Mouse (Mus musculus) ovary, adult 18-20 months (tissue): Measurements from ENCODE around the gene Pld2.
"Not testable (repeated sequence)": the region's sequence is repeated elsewhere in the genome, so short reads cannot be mapped to it uniquely, and the experiment has no call there.

Experiments
- DNase-seq: peaks from one replicate; pipeline ENCODE4 v3.0.0; 2022; ENCODE audit warnings: low spot score, mixed read lengths

Gene Pld2

GRCm38 (mm10) chr11:70525726-70526125 lies 14.1 kb upstream of the Pld2 start:
- DNase-seq, result no peak

- no peak for DNase-seq
Measured at GRCm38 (mm10) chr11:70526211-70526610, 13.7 kb upstream of the Pld2 start.

- no peak for DNase-seq
Measured at GRCm38 (mm10) chr11:70528610-70529009, 11.3 kb upstream of the Pld2 start.

GRCm38 (mm10) chr11:70531065-70531464 lies 8.8 kb upstream of the Pld2 start:
- DNase-seq, result not testable (repeated sequence)

GRCm38 (mm10) chr11:70532839-70533238 lies 7.0 kb upstream of the Pld2 start, which contains the start of gene Gm40193:
Gm40193 (minus strand) TSS chr11:70532939.
- DNase-seq, result no peak

GRCm38 (mm10) chr11:70539423-70539822 lies 441 bp upstream of the Pld2 start:
- no peak for DNase-seq

GRCm38 (mm10) chr11:70540928-70541327 lies 1.1 kb downstream of the Pld2 start:
- no peak for DNase-seq

GRCm38 (mm10) chr11:70541415-70541814 lies 1.6 kb downstream of the Pld2 start:
- DNase-seq, result no peak

GRCm38 (mm10) chr11:70544496-70544895 lies 4.6 kb downstream of the Pld2 start:
- DNase-seq, result no peak

GRCm38 (mm10) chr11:70551526-70551925 lies 11.7 kb downstream of the Pld2 start:
- DNase-seq, result no peak

GRCm38 (mm10) chr11:70553940-70554339 lies 14.1 kb downstream of the Pld2 start:
- DNase-seq, result no peak

- DNase-seq, result no peak
Measured at GRCm38 (mm10) chr11:70557545-70557944, 17.7 kb downstream of the Pld2 start.

GRCm38 (mm10) chr11:70561937-70562286 lies 22.0 kb downstream of the Pld2 start:
- no peak for DNase-seq

- peak; percentile 93 for DNase-seq
Measured at GRCm38 (mm10) chr11:70562287-70562994, 22.6 kb downstream of the Pld2 start, which contains the start of gene Mink1. Mink1 (plus strand) TSS chr11:70562881.

- DNase-seq, result peak; percentile 7
Measured at GRCm38 (mm10) chr11:70562995-70563469, 23.2 kb downstream of the Pld2 start.

GRCm38 (mm10) chr11:70563470-70564275 lies 23.8 kb downstream of the Pld2 start:
- no peak for DNase-seq

- DNase-seq, result no peak
Measured at GRCm38 (mm10) chr11:70564276-70564873, 24.5 kb downstream of the Pld2 start.

- no peak for DNase-seq
Measured at GRCm38 (mm10) chr11:70566586-70566985, 26.7 kb downstream of the Pld2 start.

- DNase-seq, result not testable (repeated sequence)
Measured at GRCm38 (mm10) chr11:70570614-70571013, 30.8 kb downstream of the Pld2 start.

- DNase-seq, result no peak
Measured at GRCm38 (mm10) chr11:70571641-70572040, 31.8 kb downstream of the Pld2 start.

- no peak for DNase-seq
Measured at GRCm38 (mm10) chr11:70572348-70572902, 32.6 kb downstream of the Pld2 start.

- no peak for DNase-seq
Measured at GRCm38 (mm10) chr11:70573872-70574271, 34.0 kb downstream of the Pld2 start.
